Mouse (Mus musculus) embryonic fibroblast, embryonic 13.5 days (primary cell): ENCODE data around the gene Tspear.
A peak's percentile ranks its signal among the peaks of the same experiment; 100 is the strongest.

Experiments used
- CTCF ChIP-seq: IDR thresholded peaks from 2 replicates; pipeline ENCODE4 v1.5.1; 2011; ENCODE audit warnings: mild to moderate bottlenecking, control low read depth, low read length, moderate library complexity, borderline replicate concordance; ENCODE audit not compliant: insufficient read depth
- POLR2A ChIP-seq: IDR thresholded peaks from 2 replicates; pipeline ENCODE4 v1.6.1; 2011; ENCODE audit warnings: low read depth, mild to moderate bottlenecking, control low read depth, low read length, moderate library complexity

GRCm38 (mm10) chr10:77916636-77917335, 230.4 kb downstream of the Tspear start:
- TF ChIP-seq POLR2A = no peak
- peak; percentile 46; the same call in 1 of the 2 replicates for TF ChIP-seq CTCF
